Mouse (Mus musculus) myocyte (in vitro differentiated cells): Measurements from ENCODE around the gene Myog.

Experiments used
- E2F4 ChIP-seq: IDR thresholded peaks from one replicate; pipeline ENCODE4 v1.6.1; 2011; ENCODE audit warnings: mild to moderate bottlenecking, control low read depth, moderate library complexity; ENCODE audit not compliant: insufficient read depth
- MYOG ChIP-seq, 3 experiments: IDR thresholded peaks; one replicate each; pipeline ENCODE4 v1.6.1; 2011; ENCODE audit warnings: control low read depth in 2 of 3, low read depth in 2 of 3, mild to moderate bottlenecking in 2 of 3; ENCODE audit not compliant: insufficient read length in 2 of 3, control insufficient read depth in 1 of 3, insufficient read depth in 1 of 3
- POLR2A ChIP-seq: IDR thresholded peaks from one replicate; pipeline ENCODE4 v1.6.1; 2011; ENCODE audit warnings: low read depth, mild to moderate bottlenecking, control low read depth, moderate library complexity; ENCODE audit not compliant: insufficient read length
- USF1 ChIP-seq: IDR thresholded peaks from one replicate; pipeline ENCODE4 v1.6.1; 2011; ENCODE audit warnings: low read depth, mild to moderate bottlenecking, control low read depth, moderate library complexity

DNA sequence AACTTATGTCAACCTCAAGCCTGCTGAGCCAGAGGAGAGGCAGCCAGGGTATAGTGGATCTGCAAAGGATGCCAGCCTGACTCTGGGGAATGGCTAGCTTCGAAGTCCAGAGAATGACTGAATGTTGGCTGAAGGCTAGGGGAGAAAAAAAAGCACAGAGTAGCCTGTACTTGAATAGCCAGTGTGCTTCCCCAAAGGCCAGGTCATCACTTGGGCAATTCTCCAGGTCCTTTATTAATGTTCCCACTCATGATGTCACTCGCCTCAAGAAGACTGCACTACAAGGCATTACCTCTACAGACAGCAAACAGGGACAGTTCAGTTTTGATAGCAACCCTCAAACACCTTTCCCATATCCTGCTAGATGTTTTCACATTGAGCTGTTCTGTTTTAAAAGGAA lies 20.5 kb downstream of the Myog start:
- TF ChIP-seq E2F4 (no peak), MYOG (IDR thresholded peaks at IDR 0.05; ENCODE audit: control insufficient read depth in 1 of 3, insufficient read depth in 1 of 3, insufficient read length in 2 of 3, low read depth in 2 of 3) (no peak), USF1 (no peak), POLR2A (no peak)
